Mouse (Mus musculus): Measurements from ENCODE around the gene Lrrc57. TPM values are rescaled to one million over a fixed set of nuclear protein-coding genes. Genes with fewer than 3 reads are reported as not detected.

Lrrc57 gene
- polyA plus RNA-seq, 1 experiment from 2014 or later: 29.3 TPM

DNA sequence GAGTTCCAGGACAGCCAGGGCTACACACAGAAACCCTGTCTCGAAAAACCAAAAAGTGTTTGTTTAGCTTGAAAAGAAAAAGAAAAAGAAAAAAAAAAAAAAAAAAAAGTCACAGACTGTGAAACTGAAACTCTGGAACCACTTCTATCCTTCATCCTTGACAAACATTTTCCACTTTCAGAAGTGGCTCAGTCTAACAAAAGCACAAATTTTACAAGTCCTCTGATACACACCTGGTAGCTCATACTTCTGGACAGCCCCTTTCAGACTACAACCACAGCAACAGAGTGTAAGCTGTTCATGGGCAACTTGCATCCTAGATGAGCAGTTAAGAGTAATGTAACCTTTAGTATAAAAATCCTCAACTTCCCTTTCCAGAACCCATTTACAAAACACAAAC, 47.8 kb downstream of the Lrrc57 start:
- WGBS: 95% methylated on average over 1 of the region's 1 CpGs

GRCm38 (mm10) chr2:120558813-120559212, 50.5 kb downstream of the Lrrc57 start:
- H3K27ac ChIP-seq: no peak overlapping the region
- H3K36me3 ChIP-seq (replicated peaks): peaks cover 52% of the 10 kb centered on the region
- H3K27me3 ChIP-seq (ENCODE audit: poor library complexity, severe bottlenecking): no peaks in the 10 kb centered on the region
- no peaks in the 10 kb centered on the region for H3K9me3 ChIP-seq
- H3K4me1 ChIP-seq: peaks cover 9% of the 10 kb centered on the region
- H3K4me3 ChIP-seq: no peak overlapping the region
- 92% methylated on average over 3 of the region's 3 CpGs for WGBS
- DNase-seq (ENCODE audit: extremely low spot score, low spot score): no peak

More for the DNA sequence above, 47.8 kb downstream of the Lrrc57 start:
- Histone ChIP-seq H3K9me3 (no peaks in the 10 kb centered on the region), H3K27me3 (ENCODE audit: poor library complexity, severe bottlenecking) (no peaks in the 10 kb centered on the region), H3K4me1 (peaks cover 12% of the 10 kb centered on the region), H3K27ac (no peak overlapping the region), H3K4me3 (no peak overlapping the region), H3K36me3 (replicated peaks) (peaks cover 29% of the 10 kb centered on the region)
- no peak for DNase-seq (ENCODE audit: extremely low spot score, low spot score)

DNA sequence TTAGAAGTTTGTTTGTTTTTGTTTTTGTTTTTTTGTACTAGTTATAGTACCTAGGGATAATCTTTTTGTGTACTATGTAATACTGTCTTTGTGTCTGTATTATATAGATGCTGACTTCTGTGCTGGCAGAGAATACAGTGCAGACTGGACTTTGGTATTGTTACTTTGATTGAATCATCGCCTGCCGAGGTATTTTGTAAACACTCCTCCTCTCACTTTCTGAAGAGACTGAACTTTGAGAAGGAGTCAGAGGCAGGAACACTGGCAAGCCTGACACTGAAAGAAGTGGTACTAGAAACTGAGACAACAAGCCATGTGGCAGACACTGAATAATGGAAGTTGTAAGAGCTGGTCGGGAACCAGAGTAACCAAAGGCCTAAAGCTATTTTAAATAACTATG, 52.5 kb downstream of the Lrrc57 start:
- Histone ChIP-seq H3K36me3 (replicated peaks) (peaks cover 71% of the 10 kb centered on the region), H3K27ac (no peak overlapping the region), H3K4me1 (no peaks in the 10 kb centered on the region), H3K4me3 (no peak overlapping the region), H3K27me3 (ENCODE audit: poor library complexity, severe bottlenecking) (no peaks in the 10 kb centered on the region), H3K9me3 (no peaks in the 10 kb centered on the region)
- WGBS: 89% methylated on average over 3 of the region's 3 CpGs
- no peak for DNase-seq (ENCODE audit: extremely low spot score, low spot score)

Other genes with a start within 250 kb of the Lrrc57 start
- gene Ganc, start 205.6 kb downstream of the Lrrc57 start, polyA plus RNA-seq (2016; fragmentation: Nextera tagmentation; extraction: Ambion mirVana): 6.6 and 7.5 TPM in 2 replicates
- gene Tmem87a, start 205.4 kb downstream of the Lrrc57 start, polyA plus RNA-seq (2016; fragmentation: Nextera tagmentation; extraction: Ambion mirVana): 5.6 TPM in 2 replicates
- 7.7 and 8.2 TPM in 2 replicates for gene Capn3, start 153.5 kb downstream of the Lrrc57 start, polyA plus RNA-seq (2016; fragmentation: Nextera tagmentation; extraction: Ambion mirVana)
- gene Zfp106, start 45.7 kb downstream of the Lrrc57 start, polyA plus RNA-seq (2016; fragmentation: Nextera tagmentation; extraction: Ambion mirVana): 83.1 and 87.3 TPM in 2 replicates
- 50.5 and 56.2 TPM in 2 replicates for gene Snap23, start 41.8 kb downstream of the Lrrc57 start, polyA plus RNA-seq (2016; fragmentation: Nextera tagmentation; extraction: Ambion mirVana)
- gene Haus2, start 137 bp downstream of the Lrrc57 start, polyA plus RNA-seq (2016; fragmentation: Nextera tagmentation; extraction: Ambion mirVana): 40.5 and 43.7 TPM in 2 replicates
- 2.4 and 2.9 TPM in 2 replicates for gene Stard9, start 19.6 kb upstream of the Lrrc57 start, polyA plus RNA-seq (2016; fragmentation: Nextera tagmentation; extraction: Ambion mirVana)
- gene Cdan1, start 240.6 kb upstream of the Lrrc57 start, polyA plus RNA-seq (2016; fragmentation: Nextera tagmentation; extraction: Ambion mirVana): 4.7 and 6.5 TPM in 2 replicates
- gene Ttbk2, start 241.1 kb upstream of the Lrrc57 start, polyA plus RNA-seq (2016; fragmentation: Nextera tagmentation; extraction: Ambion mirVana): 3.7 and 5.2 TPM in 2 replicates

Measured in forebrain, embryonic 10.5 days (tissue).